Mouse (Mus musculus): ENCODE data around the gene Sfmbt2.

- TF ChIP-seq CTCF (conservative IDR thresholded peaks at IDR 0.05; ENCODE audit: low read length) (no peak), POU5F1 (IDR thresholded peaks at IDR 0.05; ENCODE audit: borderline replicate concordance, low read length) (no peak)
Measured at GRCm38 (mm10) chr2:10390791-10391190, 20.5 kb downstream of the Sfmbt2 start.
